Mouse (Mus musculus): Measurements from ENCODE around the gene Adgra3. TPM values are rescaled to one million over a fixed set of nuclear protein-coding genes. Genes with fewer than 3 reads are reported as not detected.

Gene Adgra3
- polyA plus RNA-seq, 1 experiment from 2014 or later, result 1.7 TPM

DNA sequence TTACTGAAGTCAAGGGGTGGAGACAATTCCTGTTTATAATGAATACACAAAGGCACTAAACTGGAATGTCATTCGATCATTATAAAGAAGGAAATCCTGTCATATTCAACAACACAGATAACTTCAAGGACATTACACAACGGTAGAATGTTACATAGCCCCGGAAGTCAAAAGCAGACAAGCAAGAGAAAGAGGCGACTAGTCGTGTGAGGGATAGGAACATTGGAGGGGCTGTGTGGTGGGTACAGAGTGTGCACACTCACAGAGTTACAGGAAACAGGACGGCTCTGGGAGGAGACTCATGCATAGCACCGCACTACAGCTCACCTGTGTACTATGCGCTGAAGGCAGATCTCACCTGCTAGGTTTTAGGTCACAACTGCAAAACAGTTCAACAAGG is 89.1 kb downstream of the Adgra3 start:
- Histone ChIP-seq H3K27me3 (ENCODE audit: control insufficient read depth, insufficient read depth, low read depth, low read length) (no peaks in the 10 kb centered on the region), H3K36me3 (ENCODE audit: control insufficient read depth, insufficient read depth) (no peaks in the 10 kb centered on the region), H3K4me2 (ENCODE audit: low read depth, low read length) (no peak overlapping the region), H3K9me3 (replicated peaks; ENCODE audit: control insufficient read depth, low read length) (no peaks in the 10 kb centered on the region), H3K27ac (ENCODE audit: low read length) (no peak overlapping the region), H3K4me3 (ENCODE audit: low read depth, low read length) (no peak overlapping the region), H3K9ac (ENCODE audit: low read depth, low read length) (no peak overlapping the region), H3K4me1 (ENCODE audit: control insufficient read depth, low read depth, low read length) (no peaks in the 10 kb centered on the region)
- ATAC-seq (ENCODE audit: low read depth), result no peak
- 72% methylated on average over 8 of the region's 8 CpGs for WGBS (ENCODE audit: insufficient replicate concordance)

- H3K27me3 ChIP-seq (ENCODE audit: control insufficient read depth, insufficient read depth, low read depth, low read length), result no peaks in the 10 kb centered on the region
- H3K9me3 ChIP-seq (replicated peaks; ENCODE audit: control insufficient read depth, low read length), result no peaks in the 10 kb centered on the region
- no peak overlapping the region for H3K4me3 ChIP-seq (ENCODE audit: low read depth, low read length)
- H3K27ac ChIP-seq (ENCODE audit: low read length), result no peak overlapping the region
- H3K4me1 ChIP-seq (ENCODE audit: control insufficient read depth, low read depth, low read length), result no peaks in the 10 kb centered on the region
- no peak overlapping the region for H3K4me2 ChIP-seq (ENCODE audit: low read depth, low read length)
- ATAC-seq (ENCODE audit: low read depth), result no peak
- WGBS (ENCODE audit: insufficient replicate concordance), result 74% methylated on average over 6 of the region's 6 CpGs
- H3K36me3 ChIP-seq (ENCODE audit: control insufficient read depth, insufficient read depth), result no peaks in the 10 kb centered on the region
- H3K9ac ChIP-seq (ENCODE audit: low read depth, low read length), result no peak overlapping the region
These were observed 91.1 kb downstream of the Adgra3 start for GRCm38 (mm10) chr5:49967726-49968125.

DNA sequence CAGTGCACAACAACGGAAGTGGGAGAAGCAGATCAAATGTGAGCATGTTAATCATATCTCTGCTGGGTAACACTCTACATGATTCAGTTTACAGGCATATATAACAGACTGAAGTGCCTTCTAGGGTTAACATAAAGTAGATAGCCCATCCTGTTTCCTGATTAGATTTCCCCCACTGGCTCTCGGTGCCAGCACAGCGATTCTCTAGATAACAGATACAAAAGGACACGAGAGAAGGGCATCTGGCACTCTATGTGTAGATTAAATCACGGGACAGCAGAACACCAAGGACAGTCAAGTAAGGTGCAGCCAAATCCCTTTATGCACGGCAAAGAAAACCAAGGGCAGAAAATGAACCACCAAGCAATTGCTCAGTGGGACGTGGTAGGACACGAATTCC is 93.0 kb downstream of the Adgra3 start:
- WGBS (ENCODE audit: insufficient replicate concordance), result 41% methylated on average over 8 of the region's 8 CpGs
- no peak for ATAC-seq (ENCODE audit: low read depth)
- no peak overlapping the region for H3K4me2 ChIP-seq (ENCODE audit: low read depth, low read length)
- no peak overlapping the region for H3K4me3 ChIP-seq (ENCODE audit: low read depth, low read length)
- H3K9me3 ChIP-seq (replicated peaks; ENCODE audit: control insufficient read depth, low read length), result no peaks in the 10 kb centered on the region
- H3K4me1 ChIP-seq (ENCODE audit: control insufficient read depth, low read depth, low read length), result no peaks in the 10 kb centered on the region
- 0 out of 2 replicates have a peak, but pooled peaks cover 3% of the 10 kb centered on the region for H3K36me3 ChIP-seq (ENCODE audit: control insufficient read depth, insufficient read depth)
- no peak overlapping the region for H3K9ac ChIP-seq (ENCODE audit: low read depth, low read length)
- H3K27ac ChIP-seq (ENCODE audit: low read length), result no peak overlapping the region
- H3K27me3 ChIP-seq (ENCODE audit: control insufficient read depth, insufficient read depth, low read depth, low read length), result no peaks in the 10 kb centered on the region

GRCm38 (mm10) chr5:49961478-49962431 is 97.1 kb downstream of the Adgra3 start:
- WGBS (ENCODE audit: insufficient replicate concordance), result 74% methylated on average over 20 of the region's 20 CpGs
- Histone ChIP-seq H3K4me2 (ENCODE audit: low read depth, low read length) (no peak overlapping the region), H3K9me3 (replicated peaks; ENCODE audit: control insufficient read depth, low read length) (no peaks in the 10 kb centered on the region), H3K36me3 (ENCODE audit: control insufficient read depth, insufficient read depth) (0 out of 2 replicates have a peak, but pooled peaks cover 10% of the 10 kb centered on the region), H3K4me3 (ENCODE audit: low read depth, low read length) (no peak overlapping the region), H3K27ac (ENCODE audit: low read length) (no peak overlapping the region), H3K27me3 (ENCODE audit: control insufficient read depth, insufficient read depth, low read depth, low read length) (no peaks in the 10 kb centered on the region), H3K9ac (ENCODE audit: low read depth, low read length) (no peak overlapping the region), H3K4me1 (ENCODE audit: control insufficient read depth, low read depth, low read length) (no peaks in the 10 kb centered on the region)
- ATAC-seq (ENCODE audit: low read depth), result no peak

GRCm38 (mm10) chr5:49936354-49936753 is 122.5 kb downstream of the Adgra3 start:
- ATAC-seq (ENCODE audit: low read depth), result no peak
- 18% methylated on average over 1 of the region's 1 CpGs for WGBS (ENCODE audit: insufficient replicate concordance)
- Histone ChIP-seq H3K27me3 (ENCODE audit: control insufficient read depth, insufficient read depth, low read depth, low read length) (no peaks in the 10 kb centered on the region), H3K9ac (ENCODE audit: low read depth, low read length) (no peak overlapping the region), H3K36me3 (ENCODE audit: control insufficient read depth, insufficient read depth) (no peaks in the 10 kb centered on the region), H3K9me3 (replicated peaks; ENCODE audit: control insufficient read depth, low read length) (no peaks in the 10 kb centered on the region), H3K4me3 (ENCODE audit: low read depth, low read length) (no peak overlapping the region), H3K4me2 (ENCODE audit: low read depth, low read length) (no peak overlapping the region), H3K4me1 (ENCODE audit: control insufficient read depth, low read depth, low read length) (no peaks in the 10 kb centered on the region), H3K27ac (ENCODE audit: low read length) (no peak overlapping the region)

DNA sequence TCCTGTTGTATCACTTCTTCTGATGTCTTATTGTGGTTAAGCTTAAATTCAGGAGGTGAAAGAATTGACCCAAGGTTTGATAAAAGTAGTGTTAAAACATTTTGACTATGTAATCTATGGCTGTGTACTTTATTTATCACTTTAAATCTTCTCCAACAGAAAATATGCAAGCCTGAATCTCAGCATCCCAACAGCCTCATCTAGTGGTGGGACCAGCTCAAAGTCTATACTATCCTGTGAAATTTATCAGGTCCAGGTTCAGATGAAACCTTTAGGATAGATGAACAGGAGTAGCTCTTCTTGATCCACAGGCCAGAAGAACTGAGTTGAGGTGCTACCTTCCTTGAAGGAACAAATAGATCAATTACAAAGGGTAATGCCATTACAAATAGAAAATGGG is 134.1 kb downstream of the Adgra3 start:
- no peak overlapping the region for H3K4me2 ChIP-seq (ENCODE audit: low read depth, low read length)
- no peak overlapping the region for H3K9ac ChIP-seq (ENCODE audit: low read depth, low read length)
- H3K27ac ChIP-seq (ENCODE audit: low read length), result no peak overlapping the region
- no peaks in the 10 kb centered on the region for H3K9me3 ChIP-seq (replicated peaks; ENCODE audit: control insufficient read depth, low read length)
- no peaks in the 10 kb centered on the region for H3K27me3 ChIP-seq (ENCODE audit: control insufficient read depth, insufficient read depth, low read depth, low read length)
- H3K4me3 ChIP-seq (ENCODE audit: low read depth, low read length), result no peak overlapping the region
- H3K4me1 ChIP-seq (ENCODE audit: control insufficient read depth, low read depth, low read length), result no peaks in the 10 kb centered on the region
- ATAC-seq (ENCODE audit: low read depth), result no peak
- H3K36me3 ChIP-seq (ENCODE audit: control insufficient read depth, insufficient read depth), result no peaks in the 10 kb centered on the region

DNA sequence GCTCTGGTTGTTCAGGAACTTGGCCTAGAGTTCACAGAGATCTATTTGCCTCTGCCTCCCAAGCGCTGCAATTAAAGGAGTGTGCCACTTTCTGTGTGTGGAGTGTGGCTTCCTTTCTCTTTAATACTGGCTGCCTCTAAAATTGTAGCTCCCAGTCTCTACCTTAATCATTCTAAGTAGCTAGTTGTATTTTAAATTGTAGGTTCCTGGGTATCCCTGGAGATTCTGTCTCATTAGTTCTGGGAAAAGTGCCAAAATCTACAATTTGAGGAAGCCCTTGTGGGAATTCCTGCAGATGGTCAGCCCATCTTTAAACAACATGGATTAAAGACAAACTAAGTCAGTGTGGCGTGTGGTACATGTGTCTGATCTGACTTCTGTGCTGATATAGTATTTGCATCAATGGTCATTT is 143.1 kb downstream of the Adgra3 start:
- ATAC-seq (ENCODE audit: low read depth), result no peak
- H3K4me3 ChIP-seq (ENCODE audit: low read depth, low read length), result no peak overlapping the region
- no peak overlapping the region for H3K9ac ChIP-seq (ENCODE audit: low read depth, low read length)
- H3K36me3 ChIP-seq (ENCODE audit: control insufficient read depth, insufficient read depth), result no peaks in the 10 kb centered on the region
- no peaks in the 10 kb centered on the region for H3K4me1 ChIP-seq (ENCODE audit: control insufficient read depth, low read depth, low read length)
- 60% methylated on average over 2 of the region's 2 CpGs for WGBS (ENCODE audit: insufficient replicate concordance)
- H3K27me3 ChIP-seq (ENCODE audit: control insufficient read depth, insufficient read depth, low read depth, low read length), result no peaks in the 10 kb centered on the region
- H3K9me3 ChIP-seq (replicated peaks; ENCODE audit: control insufficient read depth, low read length), result no peaks in the 10 kb centered on the region
- H3K27ac ChIP-seq (ENCODE audit: low read length), result no peak overlapping the region
- no peak overlapping the region for H3K4me2 ChIP-seq (ENCODE audit: low read depth, low read length)

Measured in liver, embryonic 16.5 days (tissue).